Mouse (Mus musculus): ENCODE results near the gene Ltbr. TPM values are rescaled to one million over a fixed set of nuclear protein-coding genes. Genes with fewer than 3 reads are reported as not detected.
A peak's percentile ranks its signal among the peaks of the same experiment; 100 is the strongest.
"Not testable (repeated sequence)": the region's sequence is repeated elsewhere in the genome, so short reads cannot be mapped to it uniquely, and the experiment has no call there.

The Ltbr gene
- polyA plus RNA-seq, 1 experiment from 2014 or later, result 47.0 TPM

DNA sequence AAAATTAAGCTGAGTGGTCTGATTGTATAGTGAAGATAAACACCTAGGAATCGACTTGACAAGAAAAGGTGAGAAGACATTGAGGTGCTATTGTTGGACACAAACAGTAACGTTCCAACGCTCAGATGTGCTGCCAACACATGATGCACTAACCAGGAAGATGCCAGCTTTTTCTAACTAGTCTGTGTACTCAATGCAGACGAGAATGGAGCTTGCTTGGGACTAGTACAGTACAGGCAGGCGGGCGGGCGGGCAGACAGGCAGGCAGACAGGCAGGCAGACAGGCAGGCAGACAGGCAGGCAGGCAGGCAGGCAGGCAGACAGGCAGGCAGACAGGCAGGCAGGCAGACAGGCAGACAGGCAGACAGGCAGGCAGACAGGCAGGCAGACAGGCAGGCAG, 9.3 kb downstream of the Ltbr start:
- H3K4me3 ChIP-seq; H3K27me3 ChIP-seq; H3K9me3 ChIP-seq; H3K27ac ChIP-seq; ATAC-seq (ENCODE audit: insufficient number of reproducible peaks, low FRiP score, low TSS enrichment, low read depth); H3K9ac ChIP-seq; H3K4me2 ChIP-seq: not testable (repeated sequence)
- WGBS, result 91% methylated on average over 7 of the region's 7 CpGs
- peaks cover 22% of the 10 kb centered on the region for H3K36me3 ChIP-seq
- H3K4me1 ChIP-seq, result peaks cover 17% of the 10 kb centered on the region

DNA sequence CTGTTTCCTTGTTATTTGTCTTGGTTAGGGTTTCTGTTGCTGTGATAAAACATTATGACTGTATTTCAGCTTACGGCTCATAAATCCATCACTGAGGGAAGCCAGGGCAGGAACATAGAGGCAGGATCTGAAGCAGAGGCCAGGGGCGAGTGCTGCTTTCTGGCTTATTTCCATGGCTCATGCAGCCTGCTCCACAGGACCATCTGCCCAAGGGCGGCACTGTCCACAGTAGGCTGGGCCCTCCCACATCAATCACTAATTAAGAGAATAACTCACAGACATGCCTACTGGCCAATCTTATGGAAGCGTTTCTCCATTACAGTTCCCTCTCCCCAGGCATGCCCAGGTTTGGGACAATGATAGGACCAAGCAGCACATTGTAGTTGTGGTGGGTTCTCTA, 10.4 kb downstream of the Ltbr start:
- ATAC-seq (ENCODE audit: insufficient number of reproducible peaks, low FRiP score, low TSS enrichment, low read depth), result no peak
- no peak overlapping the region for H3K4me3 ChIP-seq
- H3K27me3 ChIP-seq, result no peaks in the 10 kb centered on the region
- no peak overlapping the region for H3K9ac ChIP-seq
- 62% methylated on average over 4 of the region's 4 CpGs for WGBS
- no peaks in the 10 kb centered on the region for H3K9me3 ChIP-seq
- no peak overlapping the region for H3K4me2 ChIP-seq
- H3K36me3 ChIP-seq, result peaks cover 19% of the 10 kb centered on the region
- peaks cover 9% of the 10 kb centered on the region; the same call in 1 of the 2 replicates for H3K4me1 ChIP-seq
- no peak overlapping the region for H3K27ac ChIP-seq

DNA sequence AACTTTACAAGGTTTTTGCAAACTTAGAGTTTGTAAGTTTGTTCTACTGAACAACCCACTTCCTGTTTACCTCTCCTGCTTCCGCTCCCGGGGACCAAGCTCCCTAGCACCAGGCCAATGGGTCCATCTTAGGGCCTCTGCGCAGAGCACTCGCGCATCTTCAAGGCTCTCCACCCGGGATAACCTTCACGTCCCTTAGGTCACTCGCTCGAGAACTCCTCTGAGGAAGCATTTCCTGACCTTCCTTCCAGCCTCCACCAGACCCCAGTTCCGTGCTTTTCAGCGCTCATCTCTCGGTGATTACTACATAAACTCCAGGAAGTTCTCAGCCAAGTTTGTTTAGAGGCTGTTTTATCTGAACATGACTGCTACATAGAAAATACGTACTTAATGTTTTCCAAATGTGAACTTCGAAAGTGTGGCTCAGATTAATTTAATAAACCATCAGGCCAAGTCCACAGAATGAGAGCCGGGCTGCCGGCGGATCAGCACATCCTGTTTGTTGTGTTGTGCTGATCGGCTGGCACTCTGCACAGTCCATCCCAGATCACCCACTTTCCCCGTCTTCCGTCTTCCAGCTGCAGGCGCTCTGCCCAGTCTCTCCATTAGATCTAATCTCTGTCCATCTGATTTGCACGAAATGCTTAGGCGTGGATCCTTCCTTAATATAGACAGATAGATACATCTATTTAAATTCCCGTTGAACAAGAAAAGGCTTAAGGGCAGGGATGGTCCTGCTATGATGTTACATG, 11.3 kb downstream of the Ltbr start:
- 65% methylated on average over 24 of the region's 24 CpGs for WGBS
- Histone ChIP-seq H3K9me3 (no peaks in the 10 kb centered on the region), H3K36me3 (peaks cover 14% of the 10 kb centered on the region), H3K4me1 (peaks cover 9% of the 10 kb centered on the region; the same call in 1 of the 2 replicates), H3K27me3 (no peaks in the 10 kb centered on the region), H3K4me3 (no peak overlapping the region), H3K4me2 (no peak overlapping the region), H3K27ac (peak overlapping the region; percentile 62), H3K9ac (no peak overlapping the region)
- no peak for ATAC-seq (ENCODE audit: insufficient number of reproducible peaks, low FRiP score, low TSS enrichment, low read depth)

DNA sequence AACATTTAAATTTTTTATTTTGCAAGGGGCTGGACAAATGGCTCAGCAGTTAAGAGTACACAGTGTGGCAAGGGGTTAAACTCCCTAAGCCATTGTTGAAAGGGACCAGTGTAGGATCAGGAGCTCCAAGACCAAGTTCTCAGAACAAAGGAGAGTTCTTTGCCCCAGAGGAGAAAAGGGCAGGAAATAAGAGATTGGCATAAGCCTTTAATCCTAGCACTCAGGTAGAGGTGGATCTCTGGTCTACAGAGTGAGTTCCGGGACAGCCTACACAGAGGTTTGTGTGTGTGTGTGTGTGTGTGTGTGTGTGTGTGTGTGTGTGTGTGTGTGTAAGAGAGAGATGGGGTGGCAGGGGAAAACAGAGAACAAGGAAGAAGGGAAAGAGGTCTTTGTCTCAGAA, 12.7 kb downstream of the Ltbr start:
- WGBS, result 76% methylated on average over 1 of the region's 1 CpGs
- H3K4me2 ChIP-seq, result no peak overlapping the region
- no peak for ATAC-seq (ENCODE audit: insufficient number of reproducible peaks, low FRiP score, low TSS enrichment, low read depth)

DNA sequence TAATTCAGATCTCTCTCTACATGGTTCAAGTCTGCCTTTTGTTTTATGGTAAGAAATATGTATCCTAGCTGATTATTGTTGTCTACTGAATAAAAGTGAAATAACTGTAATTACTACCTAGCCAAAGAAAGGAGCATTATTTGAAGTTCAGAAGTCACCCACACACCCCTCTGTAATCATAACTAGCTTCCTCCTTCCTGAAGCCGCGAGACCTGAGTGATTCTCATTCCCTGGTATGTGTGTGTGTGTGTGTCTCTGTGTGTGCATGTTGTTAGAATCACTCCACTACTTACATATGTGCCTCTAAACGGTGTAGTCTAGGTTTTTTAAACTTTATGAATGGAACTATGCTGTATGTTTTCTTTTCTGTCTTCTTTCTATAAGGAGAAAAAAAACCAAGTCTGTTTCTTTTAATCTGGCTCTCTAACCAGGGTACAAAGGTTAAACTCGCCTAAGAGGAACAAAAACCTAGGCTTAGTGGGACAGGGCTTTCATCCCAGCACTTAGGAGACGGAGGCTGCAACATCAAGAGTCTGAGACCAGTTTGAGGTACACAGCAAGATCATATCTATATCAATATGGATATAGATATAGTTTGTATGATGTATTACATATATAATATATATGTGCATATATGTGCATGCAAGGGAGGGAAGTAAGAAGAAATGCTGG, 16.4 kb downstream of the Ltbr start:
- Histone ChIP-seq H3K27ac (no peak overlapping the region), H3K4me3 (no peak overlapping the region), H3K9me3 (no peaks in the 10 kb centered on the region), H3K4me2 (no peak overlapping the region), H3K9ac (no peak overlapping the region), H3K36me3 (no peaks in the 10 kb centered on the region), H3K27me3 (no peaks in the 10 kb centered on the region), H3K4me1 (peaks cover 5% of the 10 kb centered on the region; the same call in 1 of the 2 replicates)
- no peak for ATAC-seq (ENCODE audit: insufficient number of reproducible peaks, low FRiP score, low TSS enrichment, low read depth)
- WGBS, result 73% methylated on average over 5 of the region's 5 CpGs

More for the DNA sequence above, 12.7 kb downstream of the Ltbr start:
- no peak overlapping the region for H3K9ac ChIP-seq
- H3K36me3 ChIP-seq, result 0 out of 2 replicates have a peak, but pooled peaks cover under 1% of the 10 kb centered on the region
- no peak overlapping the region for H3K27ac ChIP-seq
- H3K27me3 ChIP-seq, result no peaks in the 10 kb centered on the region
- H3K4me3 ChIP-seq, result no peak overlapping the region
- H3K4me1 ChIP-seq, result peaks cover 9% of the 10 kb centered on the region; the same call in 1 of the 2 replicates
- H3K9me3 ChIP-seq, result no peaks in the 10 kb centered on the region

DNA sequence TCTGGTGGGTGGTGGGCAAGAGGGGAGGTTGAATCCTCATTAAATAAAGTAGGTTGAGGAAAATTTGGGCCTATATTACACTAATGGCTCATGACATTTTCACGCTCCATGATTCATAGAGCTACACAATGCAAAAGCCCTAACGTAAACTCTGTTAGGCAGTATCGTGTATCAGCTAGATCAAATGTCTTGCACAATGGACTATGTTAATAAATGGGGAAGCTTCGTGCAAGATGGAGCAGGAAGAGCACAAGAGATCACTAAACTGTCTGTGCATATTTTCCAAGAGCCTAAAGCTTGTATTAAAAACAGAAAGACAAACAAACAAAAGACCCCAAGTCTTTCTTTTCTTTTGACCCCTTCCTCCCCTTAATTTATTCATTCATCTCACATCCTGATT, 19.6 kb downstream of the Ltbr start:
- 79% methylated on average over 4 of the region's 4 CpGs for WGBS
- no peak for ATAC-seq (ENCODE audit: insufficient number of reproducible peaks, low FRiP score, low TSS enrichment, low read depth)

DNA sequence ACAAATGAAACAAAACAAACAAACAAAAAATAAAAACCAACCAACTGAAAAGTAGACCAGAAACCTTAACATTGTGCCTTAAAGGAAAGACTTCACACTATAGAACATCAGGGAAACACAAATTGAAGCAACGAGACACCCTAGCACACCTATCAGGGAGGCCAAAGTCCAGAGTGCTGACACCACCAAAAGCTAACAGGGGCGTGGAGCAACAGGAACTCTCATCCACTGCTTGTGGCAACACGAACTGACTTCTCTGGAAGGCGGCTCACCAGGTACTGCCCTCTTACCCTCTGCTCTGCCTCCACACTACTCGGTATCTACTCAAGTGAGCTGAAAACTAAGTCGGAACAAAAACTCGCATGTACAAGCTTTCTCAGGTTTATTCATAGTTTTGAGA, 21.4 kb downstream of the Ltbr start:
- Histone ChIP-seq H3K9ac (no peak overlapping the region), H3K27me3 (no peaks in the 10 kb centered on the region), H3K4me2 (no peak overlapping the region), H3K27ac (no peak overlapping the region), H3K9me3 (no peaks in the 10 kb centered on the region), H3K4me1 (peaks cover 2% of the 10 kb centered on the region; the same call in 1 of the 2 replicates), H3K4me3 (no peak overlapping the region), H3K36me3 (no peaks in the 10 kb centered on the region)
- ATAC-seq (ENCODE audit: insufficient number of reproducible peaks, low FRiP score, low TSS enrichment, low read depth), result no peak
- WGBS, result 89% methylated on average over 7 of the region's 7 CpGs

More for the DNA sequence above, 19.6 kb downstream of the Ltbr start:
- H3K9ac ChIP-seq, result no peak overlapping the region
- H3K27me3 ChIP-seq, result no peaks in the 10 kb centered on the region
- no peak overlapping the region for H3K27ac ChIP-seq
- no peak overlapping the region for H3K4me3 ChIP-seq
- no peak overlapping the region for H3K4me2 ChIP-seq
- H3K36me3 ChIP-seq, result no peaks in the 10 kb centered on the region
- no peaks in the 10 kb centered on the region for H3K9me3 ChIP-seq
- H3K4me1 ChIP-seq, result no peaks in the 10 kb centered on the region

DNA sequence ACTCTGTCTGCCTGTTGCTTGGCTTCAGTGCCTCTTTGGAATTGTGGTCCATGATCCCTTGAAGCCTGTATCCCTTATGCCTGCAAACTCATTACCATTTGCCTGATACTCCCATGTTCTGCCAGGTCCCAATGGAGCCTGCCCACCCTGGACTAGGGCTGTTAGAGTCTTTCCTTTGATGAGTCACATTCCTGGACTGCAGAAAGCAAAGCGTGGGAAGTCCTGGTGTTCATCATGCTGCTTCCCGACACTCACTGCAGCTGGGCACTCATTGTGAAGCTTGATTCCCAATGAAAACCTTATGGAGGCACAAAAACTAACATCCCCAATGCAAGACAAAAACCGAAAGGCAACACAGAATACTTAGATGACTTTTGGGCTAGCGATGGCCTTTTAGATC, 22.4 kb downstream of the Ltbr start:
- Histone ChIP-seq H3K27me3 (no peaks in the 10 kb centered on the region), H3K4me2 (no peak overlapping the region), H3K4me1 (peaks cover 3% of the 10 kb centered on the region; the same call in 1 of the 2 replicates), H3K4me3 (no peak overlapping the region), H3K9ac (no peak overlapping the region), H3K36me3 (no peaks in the 10 kb centered on the region), H3K9me3 (no peaks in the 10 kb centered on the region), H3K27ac (no peak overlapping the region)
- no peak for ATAC-seq (ENCODE audit: insufficient number of reproducible peaks, low FRiP score, low TSS enrichment, low read depth)
- 59% methylated on average over 4 of the region's 4 CpGs for WGBS

DNA sequence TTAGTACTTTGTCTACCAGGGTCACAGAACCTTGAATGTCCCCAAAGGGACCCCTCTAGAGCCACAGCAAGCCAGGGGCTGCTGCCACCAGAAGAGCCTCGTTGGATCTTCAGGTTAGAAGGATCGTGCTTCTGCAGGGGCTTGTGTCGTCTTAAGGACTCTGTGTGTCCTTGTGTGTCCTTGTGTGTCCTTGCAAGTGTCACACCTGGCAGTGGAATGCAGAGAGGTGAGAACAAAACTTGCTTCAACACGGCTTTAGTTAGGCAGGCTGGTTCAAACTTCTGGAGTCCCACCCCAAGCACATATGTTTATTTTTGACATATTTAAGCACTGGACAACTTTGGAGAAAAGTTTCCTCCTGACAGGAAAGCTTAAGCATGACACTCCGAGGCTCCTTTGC, 25.0 kb downstream of the Ltbr start:
- Histone ChIP-seq H3K9me3 (no peaks in the 10 kb centered on the region), H3K27me3 (no peaks in the 10 kb centered on the region), H3K4me2 (no peak overlapping the region), H3K4me1 (peaks cover 3% of the 10 kb centered on the region; the same call in 1 of the 2 replicates), H3K4me3 (no peak overlapping the region), H3K36me3 (no peaks in the 10 kb centered on the region), H3K27ac (no peak overlapping the region), H3K9ac (no peak overlapping the region)
- ATAC-seq (ENCODE audit: insufficient number of reproducible peaks, low FRiP score, low TSS enrichment, low read depth), result no peak
- WGBS, result 63% methylated on average over 5 of the region's 5 CpGs

DNA sequence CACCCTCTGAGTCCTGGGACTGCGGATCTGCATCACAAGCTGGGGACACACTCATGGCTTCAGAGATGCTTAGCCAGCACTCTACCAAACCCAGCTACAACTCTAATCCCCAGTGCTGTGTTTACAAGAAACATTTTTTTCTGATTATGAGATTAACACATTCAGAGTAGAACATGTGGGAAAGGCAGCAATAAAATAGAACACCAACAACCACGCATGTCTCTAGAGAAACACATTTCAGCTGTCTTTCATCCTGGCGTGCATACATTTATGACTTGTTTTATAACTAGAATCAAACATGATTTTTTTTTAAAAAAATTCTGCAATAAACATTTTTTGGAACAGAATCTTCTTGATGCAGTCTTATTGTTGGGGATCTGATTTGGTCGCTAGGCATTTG, 26.7 kb downstream of the Ltbr start:
- Histone ChIP-seq H3K4me2 (no peak overlapping the region), H3K9me3 (no peaks in the 10 kb centered on the region), H3K4me1 (peaks cover 3% of the 10 kb centered on the region; the same call in 1 of the 2 replicates), H3K27me3 (no peaks in the 10 kb centered on the region), H3K9ac (no peak overlapping the region), H3K27ac (no peak overlapping the region), H3K36me3 (no peaks in the 10 kb centered on the region), H3K4me3 (no peak overlapping the region)
- ATAC-seq (ENCODE audit: insufficient number of reproducible peaks, low FRiP score, low TSS enrichment, low read depth), result no peak
- WGBS, result 46% methylated on average over 4 of the region's 4 CpGs

DNA sequence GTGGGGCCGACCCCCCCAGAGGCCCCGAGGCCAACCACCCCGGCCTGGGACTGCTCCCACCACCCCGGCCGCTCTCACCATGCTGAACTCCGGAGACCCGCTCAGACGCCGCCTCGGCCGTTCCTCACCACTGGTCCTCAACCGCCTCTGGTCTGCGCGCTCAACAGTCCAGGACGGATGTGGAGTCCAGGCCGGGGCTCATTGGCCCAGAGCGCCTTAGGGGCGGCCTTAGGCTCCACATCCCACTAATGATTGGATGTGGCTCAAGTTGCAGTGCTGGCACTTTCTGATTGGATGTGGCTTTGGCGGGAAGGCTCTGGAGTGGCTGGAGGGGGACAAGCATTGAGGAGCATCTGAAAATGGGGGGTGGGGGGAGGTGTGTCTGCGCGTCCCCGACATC, 27.8 kb downstream of the Ltbr start, which contains the start of gene Tuba3a:
Tuba3a (minus strand) TSS at position 153 of the 400 bp plus-strand sequence.
- Histone ChIP-seq H3K9ac (no peak within 1 kb of the TSS), H3K4me3 (no peak within 1 kb of the TSS), H3K36me3 (no peaks in the 10 kb centered on the region), H3K27ac (no peak within 1 kb of the TSS), H3K27me3 (no peaks in the 10 kb centered on the region), H3K9me3 (no peaks in the 10 kb centered on the region), H3K4me2 (no peak within 1 kb of the TSS), H3K4me1 (peaks cover 3% of the 10 kb centered on the region; the same call in 1 of the 2 replicates)
- 93% methylated on average over 22 of the region's 22 CpGs for WGBS
- no peak for ATAC-seq (ENCODE audit: insufficient number of reproducible peaks, low FRiP score, low TSS enrichment, low read depth)

DNA sequence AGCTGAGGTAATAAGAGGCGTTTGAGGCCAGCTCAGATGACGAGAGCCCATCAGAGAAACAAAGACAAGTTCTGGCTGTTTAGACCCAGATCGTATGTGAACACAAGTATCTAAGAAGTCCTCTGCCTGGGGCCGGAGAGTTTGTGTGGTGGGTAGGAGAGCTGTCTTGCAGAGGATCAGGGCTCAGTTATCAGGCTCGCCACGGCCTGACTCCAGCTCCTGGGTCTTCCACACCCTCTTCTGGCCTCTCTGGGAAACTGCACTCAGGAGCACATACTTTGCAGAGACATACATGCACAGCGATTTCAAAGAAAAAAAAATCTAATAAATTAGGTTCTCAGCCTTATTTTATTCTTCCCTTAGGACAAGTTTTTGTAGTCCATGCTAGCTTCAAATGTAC, 28.9 kb downstream of the Ltbr start:
- no peak for ATAC-seq (ENCODE audit: insufficient number of reproducible peaks, low FRiP score, low TSS enrichment, low read depth)
- Histone ChIP-seq H3K4me3 (no peak overlapping the region), H3K27ac (no peak overlapping the region), H3K4me2 (no peak overlapping the region), H3K4me1 (peaks cover 3% of the 10 kb centered on the region; the same call in 1 of the 2 replicates), H3K36me3 (no peaks in the 10 kb centered on the region), H3K9ac (no peak overlapping the region), H3K9me3 (no peaks in the 10 kb centered on the region), H3K27me3 (no peaks in the 10 kb centered on the region)
- 92% methylated on average over 7 of the region's 7 CpGs for WGBS
